Mouse (Mus musculus) cerebellum, adult 2 months (tissue): ENCODE measurements around the gene Blnk. TPM values are rescaled to one million over a fixed set of nuclear protein-coding genes. Genes with fewer than 3 reads are reported as not detected.

Experiments used
- DNase-seq, 2 experiments: peaks; one replicate each; pipeline ENCODE4 v3.0.0; 2021
- H3K27ac ChIP-seq: fragments of 200-500 bp; 2 replicates; pipeline ENCODE4 v1.5.1; 2012; ENCODE audit warnings: low read length, control low read depth, inconsistent platforms; ENCODE audit not compliant: insufficient read depth
- H3K27me3 ChIP-seq: fragments of 200-500 bp; 2 replicates; pipeline ENCODE4 v1.6.1; 2012; ENCODE audit warnings: inconsistent platforms, mild to moderate bottlenecking, low read length, moderate library complexity; ENCODE audit not compliant: control insufficient read depth, insufficient read depth
- H3K4me1 ChIP-seq: fragments of 200-500 bp; 2 replicates; pipeline ENCODE4 v1.6.1; 2011; ENCODE audit warnings: low read length; ENCODE audit not compliant: control insufficient read depth, insufficient read depth
- H3K4me3 ChIP-seq: fragments of 200-500 bp; replicated peaks from 2 replicates; pipeline ENCODE3; 2011; ENCODE audit warnings: mild to moderate bottlenecking, low read depth, low read length, control low read depth; ENCODE audit not compliant: insufficient read depth
- CTCF ChIP-seq: fragments of 200-500 bp; IDR thresholded peaks from 2 replicates; pipeline ENCODE4 v1.5.1; 2011; ENCODE audit warnings: low read depth, mild to moderate bottlenecking, control low read depth, low read length, moderate library complexity, borderline replicate concordance; ENCODE audit not compliant: insufficient read depth
- POLR2A ChIP-seq: fragments of 200-500 bp; IDR thresholded peaks from 2 replicates; pipeline ENCODE4 v1.6.1; 2011; ENCODE audit warnings: low read length, control low read depth, borderline replicate concordance; ENCODE audit not compliant: insufficient read depth
- WGBS: fragments of 180-500 bp; shearing (Covaris S2); methylation state at CpG from one replicate; pipeline ENCODE4 v1.1.7; 2018; 5-methylcytosine and 5-hydroxymethylcytosine counted together
- polyA plus RNA-seq: library from polyadenylated mRNA; depleted of rRNA; stranded (reverse); fragments of >200 nt; gene quantifications from 2 replicates; pipeline ENCODE4 v1.2.3, GENCODE M21; 2012

Blnk gene
- polyA plus RNA-seq, 1 experiment, result 0.92 TPM

- peaks cover 5% of the 10 kb centered on the region; the same call in 1 of the 2 replicates for H3K4me1 ChIP-seq
- no peaks in the 10 kb centered on the region for H3K27me3 ChIP-seq
- H3K27ac ChIP-seq, result no peak overlapping the region
- DNase-seq, result no peak
- WGBS, result 50% methylated on average over 5 of the region's 5 CpGs
- TF ChIP-seq POLR2A (no peak), CTCF (no peak)
- H3K4me3 ChIP-seq, result no peak overlapping the region
Measured at GRCm38 (mm10) chr19:41011676-41012075, 17.3 kb upstream of the Blnk start.

GRCm38 (mm10) chr19:41008674-41009395 lies 14.5 kb upstream of the Blnk start:
- Histone ChIP-seq H3K27ac (no peak overlapping the region), H3K27me3 (no peaks in the 10 kb centered on the region), H3K4me3 (no peak overlapping the region), H3K4me1 (peaks cover 3% of the 10 kb centered on the region; the same call in 1 of the 2 replicates)
- no peak for TF ChIP-seq POLR2A
- no peak for TF ChIP-seq CTCF
- 96% methylated on average over 5 of the region's 5 CpGs for WGBS
- no peak for DNase-seq

GRCm38 (mm10) chr19:41007733-41008132 lies 13.4 kb upstream of the Blnk start:
- Histone ChIP-seq H3K27ac (no peak overlapping the region), H3K4me1 (peaks cover 3% of the 10 kb centered on the region; the same call in 1 of the 2 replicates), H3K4me3 (no peak overlapping the region), H3K27me3 (no peaks in the 10 kb centered on the region)
- WGBS, result 86% methylated on average over 4 of the region's 4 CpGs
- TF ChIP-seq POLR2A, result no peak
- DNase-seq, result no peak

GRCm38 (mm10) chr19:41007326-41007725 lies 13.0 kb upstream of the Blnk start:
- H3K4me1 ChIP-seq, result peaks cover 3% of the 10 kb centered on the region; the same call in 1 of the 2 replicates
- H3K27me3 ChIP-seq, result no peaks in the 10 kb centered on the region
- no peak overlapping the region for H3K4me3 ChIP-seq
- 19% methylated on average over 6 of the region's 6 CpGs for WGBS
- DNase-seq, result peak in 1 of 2 experiments; percentile 14
- TF ChIP-seq POLR2A, result no peak
- TF ChIP-seq CTCF, result no peak
- H3K27ac ChIP-seq, result no peak overlapping the region

- Histone ChIP-seq H3K4me1 (peaks cover 3% of the 10 kb centered on the region; the same call in 1 of the 2 replicates), H3K27ac (no peak overlapping the region), H3K27me3 (no peaks in the 10 kb centered on the region), H3K4me3 (no peak overlapping the region)
- 50% methylated on average over 4 of the region's 4 CpGs for WGBS
- DNase-seq, result no peak
- TF ChIP-seq POLR2A, result no peak
- TF ChIP-seq CTCF, result no peak
Measured at GRCm38 (mm10) chr19:41006621-41007020, 12.3 kb upstream of the Blnk start.

GRCm38 (mm10) chr19:41003694-41004315 lies 9.5 kb upstream of the Blnk start:
- no peak overlapping the region for H3K4me3 ChIP-seq
- peaks cover 3% of the 10 kb centered on the region; the same call in 1 of the 2 replicates for H3K4me1 ChIP-seq
- DNase-seq, result no peak
- H3K27ac ChIP-seq, result no peak overlapping the region
- WGBS, result 93% methylated on average over 3 of the region's 3 CpGs
- no peaks in the 10 kb centered on the region for H3K27me3 ChIP-seq
- TF ChIP-seq POLR2A, result no peak
- no peak for TF ChIP-seq CTCF

GRCm38 (mm10) chr19:40999569-40999968 lies 5.2 kb upstream of the Blnk start:
- Histone ChIP-seq H3K4me3 (no peak overlapping the region), H3K4me1 (no peaks in the 10 kb centered on the region; the same call in 1 of the 2 replicates), H3K27ac (no peak overlapping the region), H3K27me3 (no peaks in the 10 kb centered on the region; the same call in 1 of the 2 replicates)
- no peak for TF ChIP-seq POLR2A
- no peak for TF ChIP-seq CTCF
- DNase-seq, result no peak
- 60% methylated on average over 3 of the region's 3 CpGs for WGBS

GRCm38 (mm10) chr19:40998469-40999170 lies 4.3 kb upstream of the Blnk start:
- no peaks in the 10 kb centered on the region; the same call in 1 of the 2 replicates for H3K27me3 ChIP-seq
- H3K27ac ChIP-seq, result no peak overlapping the region
- DNase-seq, result no peak
- no peaks in the 10 kb centered on the region; the same call in 1 of the 2 replicates for H3K4me1 ChIP-seq
- H3K4me3 ChIP-seq, result no peak overlapping the region
- TF ChIP-seq CTCF, result no peak
- TF ChIP-seq POLR2A, result no peak
- 61% methylated on average over 5 of the region's 5 CpGs for WGBS
